ENCODE assay signal across 19 mouse cellular contexts in the genomic region with DNA sequence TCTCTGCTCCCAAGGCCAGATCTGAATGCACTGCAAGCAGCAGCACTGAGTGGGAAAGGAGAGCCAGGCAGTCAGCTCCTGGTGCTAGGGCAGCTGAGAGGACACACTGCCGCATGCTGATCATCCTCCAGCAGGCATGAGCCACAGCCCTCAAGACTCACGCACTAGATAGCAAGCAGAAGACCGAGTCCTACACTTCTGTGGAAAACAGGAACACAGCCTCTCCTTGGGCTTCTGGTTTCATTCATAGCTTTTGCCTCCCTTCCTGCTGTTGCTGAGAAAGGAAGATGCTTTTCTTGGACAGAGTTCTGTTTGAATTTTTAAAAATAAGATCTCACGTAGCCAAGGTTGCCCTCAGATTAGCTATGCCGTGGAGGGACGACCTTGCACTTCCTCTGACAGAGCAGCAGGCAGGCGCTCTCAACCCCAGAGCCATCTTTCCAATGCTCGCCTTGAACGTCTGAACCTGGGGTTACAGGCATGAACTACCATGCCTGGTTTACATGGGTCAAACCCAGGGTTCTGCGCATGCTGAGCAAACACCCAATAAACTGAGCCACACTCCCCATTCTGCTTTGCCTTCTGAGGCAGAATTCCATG. TPM values are rescaled to one million over a fixed set of nuclear protein-coding genes. Genes with fewer than 3 reads are reported as not detected.
DNase-seq lines count a peak whose midpoint lies in the region; ATAC-seq and TF ChIP-seq lines count a peak whose summit lies in the region.
"Had no signal": no experiment of that assay in that cellular context is flagged by ENCODE, and none has a peak within 500 bp of the region (broad histone marks: within the 10 kb centered on the region; RNA-seq: fewer than 3 reads in every experiment).

No protein-coding gene starts in this region.

- H3K9me3 ChIP-seq in heart, embryonic 13.5 days, result no peaks in the 10 kb centered on the region
- no peaks in the 10 kb centered on the region for H3K9me3 ChIP-seq in liver, embryonic 11.5 days (ENCODE audit: control insufficient read depth, low read length)
- H3K9me3 ChIP-seq in midbrain, embryonic 14.5 days (ENCODE audit: control insufficient read depth, low read length), result no peaks in the 10 kb centered on the region
- H3K9me3 ChIP-seq: embryonic facial prominence, embryonic 13.5 days; forebrain, embryonic 15.5 days had no signal

- no peak overlapping the region for H3K4me2 ChIP-seq in heart, embryonic 13.5 days
- H3K4me2 ChIP-seq in liver, embryonic 11.5 days, result no peak overlapping the region
- H3K4me2 ChIP-seq in midbrain, embryonic 14.5 days (ENCODE audit: low read length), result no peak overlapping the region
- H3K4me2 ChIP-seq: embryonic facial prominence, embryonic 13.5 days; forebrain, embryonic 15.5 days had no signal

- no peak for ATAC-seq in heart, embryonic 13.5 days (ENCODE audit: extremely low read depth, insufficient number of reproducible peaks, low FRiP score, low TSS enrichment)
- no peak for ATAC-seq in liver, embryonic 11.5 days (replicated peaks; ENCODE audit: low FRiP score)
- peak; percentile 34; the same call in 1 of the 2 replicates for ATAC-seq in granulocyte monocyte progenitor cell, adult 5-6 weeks (replicated peaks; ENCODE audit: poor library complexity, severe bottlenecking)
- ATAC-seq in midbrain, embryonic 14.5 days (ENCODE audit: low FRiP score, low TSS enrichment), result no peak
- ATAC-seq: forebrain, embryonic 15.5 days had no signal

- no peak for TF ChIP-seq POLR2A in cerebellum, adult 2 months (IDR thresholded peaks at IDR 0.05; ENCODE audit: borderline replicate concordance, insufficient read depth, low read length)
- TF ChIP-seq POLR2A in liver, adult 2 months (IDR thresholded peaks at IDR 0.05; ENCODE audit: extremely low read depth, insufficient read depth, low read length), result no peak

- H3K4me3 ChIP-seq in cerebellum, adult 2 months (replicated peaks; ENCODE audit: insufficient read depth, low read depth, low read length), result no peak overlapping the region
- no peak overlapping the region for H3K4me3 ChIP-seq in heart, embryonic 13.5 days
- H3K4me3 ChIP-seq in liver, adult 2 months (ENCODE audit: insufficient read depth, low read depth, low read length), result no peak overlapping the region
- no peak overlapping the region for H3K4me3 ChIP-seq in liver, embryonic 11.5 days (ENCODE audit: low read depth, low read length)
- H3K4me3 ChIP-seq in midbrain, embryonic 14.5 days (replicated peaks; ENCODE audit: low read depth, low read length), result no peak overlapping the region
- H3K4me3 ChIP-seq: embryonic facial prominence, embryonic 13.5 days; forebrain, embryonic 15.5 days; myocyte had no signal

- no peak for DNase-seq in cerebellum, adult 2 months
- no peak for DNase-seq in cerebellum, adult 18-20 months
- DNase-seq in heart, postnatal 14 days, result no peak
- no peak for DNase-seq in liver, adult 2 months (ENCODE audit: extremely low read depth, low read depth, low spot score)
- DNase-seq in liver, embryonic 11.5 days (ENCODE audit: low spot score), result no peak
- no peak for DNase-seq in midbrain, embryonic 14.5 days
- DNase-seq: B cell, adult 2 months; cerebellum, postnatal 14 days; gastrocnemius, postnatal 36 days; kidney, postnatal 36 days; lung, postnatal 36 days; right cerebral cortex, postnatal 14 days; thymus, postnatal 36 days had no signal

- H3K36me3 ChIP-seq in heart, embryonic 13.5 days, result no peaks in the 10 kb centered on the region
- no peaks in the 10 kb centered on the region for H3K36me3 ChIP-seq in liver, adult 2 months (ENCODE audit: control insufficient read depth, insufficient read depth, low read length)
- no peaks in the 10 kb centered on the region for H3K36me3 ChIP-seq in liver, embryonic 11.5 days (ENCODE audit: control insufficient read depth, insufficient read depth, low read length)
- H3K36me3 ChIP-seq in midbrain, embryonic 14.5 days (ENCODE audit: control insufficient read depth, insufficient read depth, low read length), result no peaks in the 10 kb centered on the region
- H3K36me3 ChIP-seq: embryonic facial prominence, embryonic 13.5 days; forebrain, embryonic 15.5 days had no signal

- peak overlapping the region; percentile 69 for H3K27ac ChIP-seq in cerebellum, adult 2 months (ENCODE audit: insufficient read depth, low read length)
- H3K27ac ChIP-seq in heart, embryonic 13.5 days (replicated peaks), result peak overlapping the region; percentile 66
- peak overlapping the region; percentile 20; the same call in 1 of the 2 replicates for H3K27ac ChIP-seq in liver, adult 2 months (replicated peaks; ENCODE audit: insufficient read depth, low read depth, low read length)
- no peak overlapping the region; the same call in 1 of the 2 replicates for H3K27ac ChIP-seq in liver, embryonic 11.5 days (ENCODE audit: low read depth, low read length)
- no peak overlapping the region for H3K27ac ChIP-seq in midbrain, embryonic 14.5 days (replicated peaks; ENCODE audit: low read depth, low read length)
- H3K27ac ChIP-seq: embryonic facial prominence, embryonic 13.5 days; forebrain, embryonic 15.5 days; liver, embryonic 14.5 days had no signal

- H3K79me2 ChIP-seq in liver, adult 2 months (ENCODE audit: control insufficient read depth, insufficient read depth, low read length), result no peaks in the 10 kb centered on the region

- H3K4me1 ChIP-seq in cerebellum, adult 2 months (ENCODE audit: control insufficient read depth, insufficient read depth, low read length), result peaks cover 52% of the 10 kb centered on the region
- peaks cover 55% of the 10 kb centered on the region for H3K4me1 ChIP-seq in heart, embryonic 13.5 days
- H3K4me1 ChIP-seq in liver, adult 2 months (ENCODE audit: control insufficient read depth, insufficient read depth, low read length), result peaks cover 4% of the 10 kb centered on the region; the same call in 1 of the 2 replicates
- peaks cover 19% of the 10 kb centered on the region for H3K4me1 ChIP-seq in liver, embryonic 11.5 days (replicated peaks; ENCODE audit: control insufficient read depth, insufficient read depth, low read length)
- peaks cover 28% of the 10 kb centered on the region for H3K4me1 ChIP-seq in midbrain, embryonic 14.5 days (ENCODE audit: control insufficient read depth, insufficient read depth, low read length)

- 77% methylated on average over 10 of the region's 10 CpGs for WGBS in cerebellum, adult 2 months
- 45% methylated on average over 10 of the region's 10 CpGs for WGBS in heart, embryonic 13.5 days
- 75% methylated on average over 10 of the region's 10 CpGs for WGBS in liver, adult 2 months
- 53% methylated on average over 10 of the region's 10 CpGs for WGBS in liver, embryonic 11.5 days
- 89% methylated on average over 10 of the region's 10 CpGs for WGBS in midbrain, embryonic 14.5 days

- no peak for TF ChIP-seq CTCF in cerebellum, adult 2 months (IDR thresholded peaks at IDR 0.05; ENCODE audit: borderline replicate concordance, insufficient read depth, low read depth, low read length)
- TF ChIP-seq CTCF in liver, adult 2 months (IDR thresholded peaks at IDR 0.05; ENCODE audit: low read depth, low read length), result no peak

- H3K27me3 ChIP-seq in cerebellum, adult 2 months (ENCODE audit: control insufficient read depth, insufficient read depth, low read length), result no peaks in the 10 kb centered on the region
- no peaks in the 10 kb centered on the region for H3K27me3 ChIP-seq in heart, embryonic 13.5 days (replicated peaks)
- no peaks in the 10 kb centered on the region for H3K27me3 ChIP-seq in liver, adult 2 months (ENCODE audit: control insufficient read depth, insufficient read depth, low read length)
- no peaks in the 10 kb centered on the region for H3K27me3 ChIP-seq in liver, embryonic 11.5 days (replicated peaks; ENCODE audit: control insufficient read depth, insufficient read depth, low read length)
- H3K27me3 ChIP-seq in midbrain, embryonic 14.5 days (ENCODE audit: control insufficient read depth, insufficient read depth, low read length), result no peaks in the 10 kb centered on the region
- H3K27me3 ChIP-seq: embryonic facial prominence, embryonic 13.5 days; forebrain, embryonic 15.5 days had no signal

- H3K9ac ChIP-seq in heart, embryonic 13.5 days, result peak overlapping the region; percentile 62
- H3K9ac ChIP-seq in liver, adult 2 months (ENCODE audit: low read depth, low read length), result no peak overlapping the region
- H3K9ac ChIP-seq in liver, embryonic 11.5 days (ENCODE audit: low read depth, low read length), result no peak overlapping the region
- no peak overlapping the region for H3K9ac ChIP-seq in midbrain, embryonic 14.5 days (replicated peaks; ENCODE audit: low read length)
- H3K9ac ChIP-seq: embryonic facial prominence, embryonic 13.5 days; forebrain, embryonic 15.5 days; liver, embryonic 14.5 days had no signal

- intact Hi-C loops in heart, postnatal 14 days (cut with DNase I), result no loop called here

RNA-seq across cellular contexts. Expression of a gene that starts 51.6 kb away (rescaled TPM):
- polyA plus RNA-seq in cerebellum, adult 2 months (2012; rRNA removed), result 42.0 and 42.4 TPM in 2 replicates
- 6.5 and 7.5 TPM in 2 replicates for polyA plus RNA-seq in heart, embryonic 13.5 days (2015; fragmentation: Nextera tagmentation; extraction: Ambion mirVana)
- total RNA-seq in heart, postnatal 14 days (2021), result 100 to 1,000 TPM; 124 to 140 TPM
- 26.3 and 39.2 TPM in 2 replicates for total RNA-seq in liver, adult 2 months (2014; rRNA removed)
- polyA plus RNA-seq in liver, adult 2 months (2012; rRNA removed), result 20.3 and 33.8 TPM in 2 replicates
- 5.9 and 7.3 TPM in 2 replicates for polyA plus RNA-seq in liver, embryonic 11.5 days (2014; fragmentation: Nextera tagmentation; extraction: Ambion mirVana)
- total RNA-seq in granulocyte monocyte progenitor cell, adult 5-6 weeks (2014; fragmentation: Nextera tagmentation), result 112 and 113 TPM in 2 replicates
- 97.9 and 112 TPM in 2 replicates for total RNA-seq in granulocyte monocyte progenitor cell, adult 5-6 weeks (2017)
- 7.8 and 9.8 TPM in 2 replicates for polyA plus RNA-seq in midbrain, embryonic 14.5 days (2014; fragmentation: Nextera tagmentation; extraction: Ambion mirVana)

Comparison
In these comparisons a context has a peak if more than half of its experiments do, and no peak if none do; other contexts are left out.
1. H3K27ac ChIP-seq: peak in cerebellum, adult 2 months (single experiment), heart, embryonic 13.5 days (single experiment) and liver, adult 2 months (single experiment); none in liver, embryonic 11.5 days (single experiment) and midbrain, embryonic 14.5 days (single experiment).